Mouse (Mus musculus) left cerebral cortex, postnatal 10 days (tissue): ENCODE results near the gene Phrf1. TPM values are rescaled to one million over a fixed set of nuclear protein-coding genes. Genes with fewer than 3 reads are reported as not detected.

Experiments used
- microRNA-seq: library from miRNA; unstranded; fragments of <30 nt; microRNA quantifications from one replicate; pipeline ENCODE4 v1.2.0, GENCODE M21; 2022
- total RNA-seq, 2 experiments: library from RNA; stranded (reverse); gene quantifications; 2 replicates each; pipeline ENCODE4 v1.2.3; 2021

Phrf1 gene
- total RNA-seq, 2 experiments from 2014 or later: 63.6 to 69.6 TPM

Small RNAs within 50 kb of the gene (microRNA-seq; reads per million reads assigned to microRNA genes)
- 179 reads per million, percentile 62 among the genes with 10 or more reads in this experiment for gene Mir210

Other genes starting within 250 kb of the Phrf1 start
- 1 to 10 TPM; 7.8 to 8.6 TPM for gene Ifitm3, start 218.0 kb upstream of the Phrf1 start, total RNA-seq
- not detected for gene Ifitm6, start 210.9 kb upstream of the Phrf1 start, total RNA-seq
- not detected for gene Gm17387, start 199.7 kb upstream of the Phrf1 start, total RNA-seq
- gene B4galnt4, start 167.7 kb upstream of the Phrf1 start, total RNA-seq: 100 to 1,000 TPM; 107 to 110 TPM
- not detected for gene Pkp3, start 150.6 kb upstream of the Phrf1 start, total RNA-seq
- 1 to 10 TPM; 2.3 to 2.8 TPM for gene Sigirr, start 128.2 kb upstream of the Phrf1 start, total RNA-seq
- gene Ano9, start 111.0 kb upstream of the Phrf1 start, total RNA-seq: not detected
- gene Ptdss2, start 106.4 kb upstream of the Phrf1 start, total RNA-seq: 10 to 100 TPM; 48.4 to 54.0 TPM
- 10 to 100 TPM; 20.8 TPM for gene Rnh1, start 55.9 kb upstream of the Phrf1 start, total RNA-seq
- gene Hras, start 34.8 kb upstream of the Phrf1 start, total RNA-seq: 100 to 1,000 TPM; 246 to 262 TPM
- 1 to 10 TPM; 4.7 to 4.9 TPM for gene Lrrc56, start 34.6 kb upstream of the Phrf1 start, total RNA-seq
- gene Lmntd2, start 14.7 kb upstream of the Phrf1 start, total RNA-seq: not detected
- gene Rassf7, start 12.9 kb upstream of the Phrf1 start, total RNA-seq: under 1 TPM; 0.58 to 0.69 TPM
- under 1 TPM; 0.22 to 0.58 TPM for gene Irf7, start 37.7 kb downstream of the Phrf1 start, total RNA-seq
- gene Cdhr5, start 48.0 kb downstream of the Phrf1 start, total RNA-seq: not detected
- gene Sct, start 50.3 kb downstream of the Phrf1 start, total RNA-seq: not detected
- gene Drd4, start 63.2 kb downstream of the Phrf1 start, total RNA-seq: under 1 TPM; 0.15 to 0.36 TPM
- gene Deaf1, start 98.9 kb downstream of the Phrf1 start, total RNA-seq: 100 to 1,000 TPM; 258 to 269 TPM
- 10 to 100 TPM; 21.6 to 23.5 TPM for gene Tmem80, start 99.0 kb downstream of the Phrf1 start, total RNA-seq
- 1 to 10 TPM; 1.1 to 1.4 TPM for gene Eps8l2, start 110.1 kb downstream of the Phrf1 start, total RNA-seq
- 100 to 1,000 TPM; 113 to 114 TPM for gene Taldo1, start 163.4 kb downstream of the Phrf1 start, total RNA-seq
- 10 to 100 TPM; 38.2 to 39.5 TPM for gene Gatd1, start 185.4 kb downstream of the Phrf1 start, total RNA-seq
- gene Cend1, start 200.7 kb downstream of the Phrf1 start, total RNA-seq: 100 to 1,000 TPM; 267 to 296 TPM
- gene Slc25a22, start 209.1 kb downstream of the Phrf1 start, total RNA-seq: 100 to 1,000 TPM; 286 to 306 TPM
- 1 to 10 TPM; 1.8 to 2.0 TPM for gene Pidd1, start 215.2 kb downstream of the Phrf1 start, total RNA-seq
- gene Rplp2, start 218.6 kb downstream of the Phrf1 start, total RNA-seq: 100 to 1,000 TPM; 687 to 705 TPM
- gene Pnpla2, start 226.4 kb downstream of the Phrf1 start, total RNA-seq: 10 to 100 TPM; 19.2 to 25.5 TPM
- gene Cracr2b, start 232.3 kb downstream of the Phrf1 start, total RNA-seq: 1 to 10 TPM; 3.4 to 5.8 TPM
- 10 to 100 TPM; 31.8 to 33.7 TPM for gene Cd151, start 238.6 kb downstream of the Phrf1 start, total RNA-seq
- gene Polr2l, start 246.3 kb downstream of the Phrf1 start, total RNA-seq: 10 to 100 TPM; 43.8 to 45.0 TPM
- gene Tspan4, start 246.5 kb downstream of the Phrf1 start, total RNA-seq: 10 to 100 TPM; 29.0 to 35.4 TPM